Mouse (Mus musculus): Measurements from ENCODE around the gene Trpm4. TPM values are rescaled to one million over a fixed set of nuclear protein-coding genes. Genes with fewer than 3 reads are reported as not detected.
A peak's percentile ranks its signal among the peaks of the same experiment; 100 is the strongest.
"Not testable (repeated sequence)": the region's sequence is repeated elsewhere in the genome, so short reads cannot be mapped to it uniquely, and the experiment has no call there.

Trpm4 gene
- 10 to 100 TPM in 1 of 2 experiments, 1 to 10 TPM in 1; 9.7 to 16.2 TPM for total RNA-seq (2021)
- long read RNA-seq, partial matches to known transcripts = 2 of 13 reads
- long read RNA-seq, other reads (novel, unspliced or antisense) = 10 of 13 reads

DNA sequence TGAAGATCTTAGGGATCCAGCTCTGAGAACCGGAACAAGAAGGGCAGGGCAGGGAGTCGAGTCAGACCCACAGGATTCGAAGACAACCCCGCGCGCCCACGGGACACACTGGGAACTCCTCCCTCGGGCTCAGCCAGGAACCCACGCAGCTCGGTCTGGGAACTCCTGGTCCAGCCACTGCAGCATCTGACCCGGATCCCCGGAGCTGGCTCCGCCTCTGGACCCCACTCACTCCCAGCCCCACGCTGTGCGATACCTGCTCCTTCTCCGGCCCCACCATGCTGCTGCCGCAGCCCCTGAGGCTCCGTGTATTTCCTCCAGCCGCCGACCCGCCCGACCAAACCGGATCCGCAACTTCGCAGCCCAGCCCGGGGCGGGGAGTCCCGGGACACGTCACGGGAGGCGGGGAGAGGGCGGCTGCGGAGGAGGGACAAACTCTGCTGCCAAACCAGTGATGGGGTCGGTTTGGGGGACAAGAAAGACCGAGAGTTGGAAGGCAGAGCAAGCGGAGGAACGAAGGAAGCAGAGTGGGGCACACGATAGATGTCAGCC, at the start of gene Trpm4:
Gene Trpm4, minus strand, starts transcription at position 350 of the 552 bp plus-strand sequence.
- DNase-seq (ENCODE audit: low spot score in 2 of 2) = peak in 1 of 2 experiments; percentile 60

GRCm38 (mm10) chr7:45376057-45376456, 42.5 kb upstream of the Trpm4 start:
- DNase-seq (ENCODE audit: low spot score in 2 of 2) = peak in 1 of 2 experiments; percentile 60

DNA sequence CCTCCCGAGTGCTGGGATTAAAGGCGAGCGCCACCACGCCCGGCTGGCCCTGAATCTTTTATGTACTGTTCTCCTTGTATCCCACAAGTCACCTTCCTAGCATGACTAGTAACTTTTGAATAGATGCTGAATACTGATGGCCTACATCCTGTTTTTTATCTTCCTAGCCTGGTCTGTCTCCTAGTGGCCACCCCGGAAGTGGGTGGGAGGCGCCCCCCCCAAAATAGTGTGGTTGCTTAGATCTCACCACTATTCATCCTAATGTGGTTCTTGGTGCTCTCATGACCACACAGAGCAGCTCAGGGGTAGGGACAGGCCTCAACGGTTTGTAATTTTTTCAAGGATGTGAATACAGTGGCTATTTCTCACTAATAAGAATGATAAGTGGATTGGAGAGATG, 41.0 kb upstream of the Trpm4 start:
- DNase-seq (ENCODE audit: low spot score in 2 of 2) = no peak

DNA sequence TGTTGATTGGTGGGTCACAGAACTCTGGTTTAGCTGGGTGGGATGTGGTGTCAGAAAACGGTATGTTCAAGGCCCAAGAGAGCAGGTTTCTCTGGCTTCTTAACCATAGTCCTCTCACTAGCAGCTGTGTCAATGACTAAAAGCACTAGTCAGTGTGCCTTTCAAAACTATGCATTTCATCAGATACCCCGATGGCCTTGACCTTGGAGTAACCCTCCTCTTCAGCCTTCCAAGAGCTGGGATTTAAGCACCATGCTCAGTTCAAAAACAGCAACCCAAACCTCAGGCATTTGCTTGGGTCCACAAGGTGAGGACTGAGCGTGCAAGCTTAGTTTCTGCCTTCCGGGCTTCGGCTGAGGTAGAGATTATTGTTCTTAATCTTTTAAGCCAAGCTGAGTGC, 38.8 kb upstream of the Trpm4 start:
- no peak for DNase-seq (ENCODE audit: low spot score in 2 of 2)

- DNase-seq (ENCODE audit: low spot score in 2 of 2) = peak; percentile 91 to 94
These were observed 37.1 kb upstream of the Trpm4 start, which contains the start of gene Lin7b for GRCm38 (mm10) chr7:45370475-45371311. Lin7b (minus strand) TSS chr7:45370583.

DNA sequence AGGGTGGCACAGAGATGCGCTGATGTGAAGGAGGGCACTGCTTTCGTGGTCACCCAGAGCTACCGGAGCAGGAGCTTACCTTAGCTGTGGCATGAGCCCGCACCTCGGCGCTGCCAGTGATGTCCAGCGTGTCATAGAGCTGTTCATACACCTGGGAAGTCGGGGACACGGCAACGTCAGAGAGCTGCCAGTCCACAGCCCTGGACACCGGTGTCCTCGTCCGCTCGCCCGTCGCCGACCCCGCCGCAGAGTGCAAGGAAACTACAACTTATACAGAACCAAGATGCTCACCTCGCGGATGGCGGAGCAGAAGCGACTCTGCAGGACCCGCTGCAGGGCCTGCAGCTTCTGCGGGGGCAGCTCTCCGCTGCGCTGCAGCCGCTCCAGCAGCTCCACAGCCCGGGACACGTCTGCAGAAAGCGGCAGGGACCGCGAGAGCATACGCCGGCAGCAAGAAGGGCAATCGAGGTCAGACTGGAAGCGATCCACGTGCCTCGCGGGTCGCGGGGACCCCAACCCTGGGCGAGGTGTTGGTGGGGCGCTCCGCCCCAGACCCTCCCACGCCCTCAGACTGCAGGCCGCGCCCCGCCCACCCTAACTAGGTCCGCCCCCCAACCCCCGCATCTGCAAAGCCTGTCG, 36.4 kb upstream of the Trpm4 start:
- DNase-seq (ENCODE audit: low spot score in 2 of 2) = no peak

DNA sequence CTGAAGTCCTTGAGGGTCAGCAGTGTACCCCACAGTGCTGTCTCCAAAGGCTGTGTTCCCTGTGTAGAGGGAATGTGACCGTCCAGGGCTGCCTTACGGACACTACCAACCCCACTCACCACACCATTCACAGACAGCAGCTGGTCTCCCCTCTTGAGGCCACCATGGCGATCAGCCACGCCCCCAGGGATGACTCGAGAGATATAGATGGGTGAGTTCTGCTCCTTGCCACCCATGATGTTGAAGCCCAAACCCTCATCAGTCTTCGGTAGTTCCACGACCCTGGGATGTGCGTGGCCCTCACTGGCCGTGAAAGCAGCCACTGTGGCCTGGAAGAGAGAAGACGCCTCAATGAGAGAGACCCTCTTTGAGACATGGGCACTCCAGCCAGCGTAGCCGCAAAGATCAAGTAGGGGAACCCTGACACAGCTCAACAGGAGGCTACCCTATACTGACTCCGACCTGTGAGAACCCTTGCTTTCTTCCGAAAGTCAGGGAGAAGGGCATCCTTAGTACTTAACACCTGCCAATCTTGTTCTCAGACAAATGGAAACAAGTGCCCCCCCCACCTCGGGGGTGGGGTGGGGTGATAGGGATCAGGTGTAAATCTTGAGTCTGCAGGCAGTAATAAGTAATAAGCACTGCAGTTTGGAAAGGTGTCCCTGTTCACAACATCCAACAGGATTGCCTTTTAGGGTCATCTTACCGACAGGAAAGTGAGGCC, 35.6 kb upstream of the Trpm4 start:
- DNase-seq (ENCODE audit: low spot score in 2 of 2) = no peak

GRCm38 (mm10) chr7:45368178-45368577, 34.6 kb upstream of the Trpm4 start:
- peak in 1 of 2 experiments; percentile 46 for DNase-seq (ENCODE audit: low spot score in 2 of 2)

- DNase-seq (ENCODE audit: low spot score in 2 of 2) = peak; percentile 99
These were observed 33.7 kb upstream of the Trpm4 start for GRCm38 (mm10) chr7:45367020-45367880.

DNA sequence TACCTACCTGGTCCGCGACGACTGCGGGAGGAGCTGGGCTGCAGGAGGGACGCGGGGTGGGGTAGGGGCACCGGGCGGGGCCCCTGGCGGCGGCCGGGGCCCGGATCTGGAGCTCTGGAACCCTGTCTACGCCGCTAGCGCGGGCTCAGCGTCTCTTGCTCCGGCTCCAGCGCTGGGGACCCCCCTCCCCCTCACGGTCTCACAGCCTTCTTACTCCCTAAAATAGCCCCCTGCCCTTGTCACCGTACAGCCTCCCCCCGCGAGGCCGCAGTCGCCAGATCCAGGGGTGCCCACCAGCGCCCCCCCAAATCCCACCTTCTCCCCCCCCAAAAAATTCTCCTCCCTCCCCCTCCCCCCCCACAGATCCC, 33.1 kb upstream of the Trpm4 start, which contains the start of gene Ppfia3:
Gene Ppfia3, minus strand, starts transcription at position 368 of the 368 bp plus-strand sequence.
- no peak for DNase-seq (ENCODE audit: low spot score in 2 of 2)

DNA sequence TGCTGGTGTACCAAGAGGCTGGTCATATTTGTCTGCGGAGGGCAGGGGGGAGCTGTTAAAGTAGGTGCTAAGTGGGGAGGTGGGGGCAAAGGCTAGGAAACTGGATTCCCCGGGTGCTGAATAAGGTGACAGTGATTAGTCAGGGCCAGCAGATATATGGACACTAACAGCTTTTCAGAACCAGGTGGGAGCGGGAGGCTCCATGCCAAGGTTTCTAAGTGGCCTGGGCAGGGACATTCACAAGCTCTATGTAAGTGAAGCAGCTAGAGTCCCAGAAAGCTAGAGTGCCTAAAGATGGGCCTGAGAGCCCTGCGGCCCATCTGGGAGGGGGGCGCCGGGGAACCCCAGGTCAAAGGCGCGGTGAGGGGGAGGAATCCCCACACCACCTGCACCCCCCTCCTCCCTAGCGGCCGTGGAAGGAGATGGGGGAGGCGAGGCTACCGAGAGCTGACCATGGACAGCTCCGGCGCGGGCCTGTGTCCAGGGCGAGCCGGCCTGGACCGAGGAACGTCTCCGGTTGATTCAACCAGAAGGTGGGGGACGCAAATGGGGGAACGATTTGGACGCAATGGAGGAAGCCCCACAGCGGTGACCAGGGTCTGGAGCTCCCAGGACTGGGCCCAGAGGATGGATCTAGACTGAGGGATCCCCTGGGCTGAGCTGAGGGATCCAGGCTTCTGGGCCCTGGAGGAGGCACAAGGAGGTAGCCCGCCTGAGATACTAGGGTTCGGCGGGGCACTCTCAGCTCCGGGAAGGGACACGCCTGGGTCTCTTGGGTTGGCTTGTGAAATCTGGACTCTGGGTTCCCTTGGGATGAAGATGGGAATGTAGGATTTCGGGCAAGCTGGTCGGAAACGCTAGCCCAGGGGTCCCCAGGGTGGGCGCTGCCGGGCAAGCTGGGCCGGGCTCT, 32.4 kb upstream of the Trpm4 start:
- no peak for DNase-seq (ENCODE audit: low spot score in 2 of 2)

DNA sequence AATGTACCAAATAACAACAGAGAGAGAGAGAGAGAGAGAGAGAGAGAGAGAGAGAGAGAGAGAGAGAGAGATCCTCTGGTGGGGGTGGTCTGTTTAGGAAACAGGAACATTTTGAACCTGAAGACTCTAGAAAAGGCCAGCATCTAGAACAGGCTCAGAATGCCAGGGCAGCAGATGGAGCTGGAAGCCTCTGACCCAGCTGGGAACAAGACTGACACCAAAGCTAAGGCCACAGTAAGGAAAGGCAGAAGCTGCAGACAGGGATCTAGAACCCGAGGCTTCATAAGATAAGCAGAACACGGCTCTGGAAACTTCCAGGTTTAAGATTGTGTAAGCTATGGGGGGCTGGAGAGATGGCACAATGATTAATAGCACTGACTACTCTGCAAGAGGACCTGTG, 30.4 kb upstream of the Trpm4 start:
- no peak for DNase-seq (ENCODE audit: low spot score in 2 of 2)

DNA sequence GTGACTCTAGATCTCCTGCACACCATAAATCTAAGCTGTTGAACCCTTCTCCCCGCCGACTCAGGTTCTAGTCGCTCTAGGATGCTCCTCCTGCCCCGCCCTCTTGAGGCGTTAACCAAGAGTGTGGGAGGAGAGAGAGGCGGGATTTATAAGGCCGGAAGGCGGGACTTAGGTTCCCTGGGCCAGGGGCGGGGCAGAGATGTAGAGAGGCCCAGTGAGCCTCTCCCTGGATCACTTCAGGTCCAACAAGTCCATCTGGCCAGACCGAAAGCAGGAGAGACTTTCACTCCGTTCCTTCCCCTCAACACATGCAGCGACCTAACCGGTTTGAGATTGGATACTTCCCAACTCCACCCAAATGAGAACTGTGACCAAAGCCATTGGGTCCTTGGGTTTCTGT, 29.2 kb upstream of the Trpm4 start:
- peak in 1 of 2 experiments; percentile 45 for DNase-seq (ENCODE audit: low spot score in 2 of 2)

DNA sequence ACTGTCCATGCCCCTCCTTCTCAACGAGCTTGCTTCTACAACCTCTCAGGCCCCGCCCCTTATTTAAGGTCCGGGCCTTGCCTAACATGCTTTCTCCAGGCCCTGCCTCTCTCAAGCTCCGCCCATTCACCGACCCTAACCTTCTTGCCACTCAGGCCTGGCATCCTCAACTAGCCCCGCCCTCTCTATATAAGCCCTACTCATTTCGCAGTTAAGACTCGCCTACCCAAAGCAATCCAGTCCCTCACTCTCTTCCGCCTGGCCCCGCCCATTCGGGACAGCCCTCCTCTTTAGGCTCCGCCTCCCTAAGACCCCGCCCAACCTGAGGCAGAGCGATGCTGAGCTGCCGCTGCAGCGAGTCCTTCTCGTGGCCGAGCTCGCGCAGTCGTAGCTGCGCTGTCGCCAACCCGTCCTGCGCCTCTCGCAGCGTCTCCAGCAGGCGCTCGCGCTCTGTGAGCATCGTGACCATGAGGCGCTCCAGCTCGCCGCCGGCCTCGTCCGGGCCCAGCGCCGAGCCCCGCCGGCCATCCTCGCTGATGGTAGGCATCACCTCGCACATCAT, 27.7 kb upstream of the Trpm4 start:
- DNase-seq (ENCODE audit: low spot score in 2 of 2) = peak; percentile 82 to 86

DNA sequence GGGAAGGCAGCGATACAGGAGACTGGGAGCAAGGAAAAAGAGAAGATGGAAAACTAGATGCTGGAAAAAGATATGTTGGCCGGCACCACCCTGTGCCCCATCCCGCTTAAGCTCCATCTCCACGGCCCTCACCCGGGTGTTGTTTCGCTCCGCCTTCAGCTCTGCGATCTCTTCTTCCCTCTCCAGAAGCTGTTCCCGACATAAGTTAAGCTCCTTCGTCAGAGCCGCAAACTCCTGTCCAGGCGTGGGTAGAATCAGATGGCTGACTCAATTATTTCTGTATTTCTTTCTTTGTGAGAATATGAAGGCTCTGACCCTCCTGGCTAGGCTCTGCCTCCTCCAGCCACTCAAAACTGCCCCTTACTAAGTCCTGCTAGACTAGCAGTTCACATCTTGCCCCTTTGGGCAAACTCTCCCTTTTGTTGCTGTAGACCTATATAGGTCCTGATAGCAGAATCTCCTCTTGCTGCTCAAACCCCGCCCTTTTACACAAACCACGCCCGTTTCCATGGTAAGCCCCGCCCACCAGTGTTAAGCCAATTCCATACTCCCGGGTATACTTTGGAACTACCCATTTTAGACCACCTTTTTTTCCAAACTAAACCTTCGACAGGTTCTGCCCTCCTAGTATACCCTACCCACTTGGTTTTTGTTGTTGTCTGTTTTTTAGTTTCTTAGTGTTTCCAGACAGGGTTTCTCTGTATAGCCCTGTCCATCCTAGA, 27.0 kb upstream of the Trpm4 start:
- DNase-seq (ENCODE audit: low spot score in 2 of 2) = peak in 1 of 2 experiments; percentile 56

DNA sequence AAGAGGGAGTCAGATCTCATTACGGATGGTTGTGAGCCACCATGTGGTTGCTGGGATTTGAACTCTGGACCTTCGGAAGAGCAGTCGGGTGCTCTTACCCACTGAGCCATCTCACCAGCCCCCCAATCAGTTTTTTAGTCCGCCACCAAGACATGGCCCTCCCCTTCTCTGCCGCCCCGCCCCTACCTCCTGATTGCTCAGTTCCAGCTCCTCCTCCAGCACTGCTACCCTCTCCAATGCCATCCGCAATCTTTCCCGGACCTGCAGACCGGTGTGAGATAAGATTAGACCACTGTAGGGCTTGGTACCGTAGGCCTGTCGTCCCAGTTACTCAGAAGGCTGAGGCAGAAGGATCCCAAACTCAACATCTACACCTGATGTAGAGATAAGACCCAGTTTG, 25.5 kb upstream of the Trpm4 start:
- not testable (repeated sequence) for DNase-seq (ENCODE audit: low spot score in 2 of 2)

- DNase-seq (ENCODE audit: low spot score in 2 of 2) = no peak
These were observed 22.5 kb upstream of the Trpm4 start for GRCm38 (mm10) chr7:45356087-45356486.

GRCm38 (mm10) chr7:45355318-45356020, 21.9 kb upstream of the Trpm4 start:
- no peak for DNase-seq (ENCODE audit: low spot score in 2 of 2)
